Comparison of ENCODE assay signal across 11 mouse cellular contexts in the genomic region with DNA sequence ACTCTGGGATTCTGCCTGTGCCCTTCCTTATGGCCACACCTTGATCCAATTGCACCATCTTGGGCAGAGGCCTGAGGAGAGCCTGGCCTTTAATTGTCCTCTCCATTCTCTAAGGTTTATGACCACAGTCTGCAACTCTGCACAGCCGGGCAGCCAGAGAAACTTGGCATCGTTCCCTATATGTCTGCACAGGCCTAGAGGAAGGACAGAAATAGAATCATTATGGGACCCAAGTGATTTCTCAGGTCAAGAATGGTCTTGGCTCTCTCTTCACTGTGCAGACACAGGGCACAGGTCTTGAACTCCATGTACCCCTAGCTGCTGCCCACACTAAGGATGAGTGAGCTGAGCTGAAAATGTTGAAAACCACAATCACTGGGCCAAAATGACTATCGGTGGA. TPM values are rescaled to one million over a fixed set of nuclear protein-coding genes. Genes with fewer than 3 reads are reported as not detected.
DNase-seq lines count a peak whose midpoint lies in the region; ATAC-seq and TF ChIP-seq lines count a peak whose summit lies in the region.
"Had no signal": no experiment of that assay in that cellular context is flagged by ENCODE, and none has a peak within 500 bp of the region (broad histone marks: within the 10 kb centered on the region; RNA-seq: fewer than 3 reads in every experiment).

No protein-coding gene starts in this region.

- peaks cover 6% of the 10 kb centered on the region; the same call in 1 of the 2 replicates for H3K4me1 ChIP-seq in lung, embryonic 16.5 days (replicated peaks; ENCODE audit: control insufficient read depth, insufficient read depth, low read length)
- H3K4me1 ChIP-seq in lung, adult 2 months (ENCODE audit: control insufficient read depth, insufficient read depth, low read length) = no peaks in the 10 kb centered on the region; the same call in none of the 2 replicates
- H3K4me1 ChIP-seq in kidney, adult 2 months (ENCODE audit: control insufficient read depth, insufficient read depth, low read length) = no peaks in the 10 kb centered on the region
- H3K4me1 ChIP-seq in liver, embryonic 12.5 days = no peaks in the 10 kb centered on the region
- H3K4me1 ChIP-seq: liver, embryonic 13.5 days had no signal

- no peak overlapping the region for H3K4me3 ChIP-seq in lung, embryonic 16.5 days (ENCODE audit: low read length)
- H3K4me3 ChIP-seq in lung, adult 2 months (replicated peaks; ENCODE audit: extremely low read depth, low read depth, low read length) = no peak overlapping the region
- no peak overlapping the region for H3K4me3 ChIP-seq in kidney, adult 2 months (ENCODE audit: insufficient read depth, low read depth, low read length)
- H3K4me3 ChIP-seq in liver, embryonic 12.5 days = no peak overlapping the region
- H3K4me3 ChIP-seq: erythroblast, embryonic 14.5 days; layer of hippocampus, adult 2 months; liver, embryonic 13.5 days had no signal

- H3K36me3 ChIP-seq in lung, embryonic 16.5 days (ENCODE audit: control insufficient read depth, insufficient read depth, low read length) = no peaks in the 10 kb centered on the region
- H3K36me3 ChIP-seq in kidney, adult 2 months (ENCODE audit: control insufficient read depth, insufficient read depth, low read length) = no peaks in the 10 kb centered on the region
- H3K36me3 ChIP-seq in liver, embryonic 12.5 days = no peaks in the 10 kb centered on the region
- H3K36me3 ChIP-seq: liver, embryonic 13.5 days had no signal

- H3K27ac ChIP-seq in lung, embryonic 16.5 days (ENCODE audit: low read length) = peak overlapping the region; percentile 8; the same call in 1 of the 2 replicates
- no peak overlapping the region for H3K27ac ChIP-seq in kidney, adult 2 months (ENCODE audit: insufficient read depth, low read depth, low read length)
- H3K27ac ChIP-seq in liver, embryonic 12.5 days = no peak overlapping the region
- H3K27ac ChIP-seq: layer of hippocampus, adult 2 months; liver, embryonic 13.5 days had no signal

- DNase-seq in cerebellum, postnatal 10 days = peak; percentile 28 to 54
- no peak for DNase-seq in cerebellum, adult 9-11 months
- DNase-seq in lung, adult 2 months = no peak
- DNase-seq in kidney, adult 2 months = peak; percentile 64
- DNase-seq in lung, postnatal 10 days = peak; percentile 47
- DNase-seq in right cerebral cortex, postnatal 36 days (ENCODE audit: low spot score in 2 of 2) = no peak
- DNase-seq: liver, embryonic 13.5 days had no signal

- TF ChIP-seq CTCF in lung, adult 2 months (IDR thresholded peaks at IDR 0.05; ENCODE audit: insufficient read depth, low read length) = no peak
- TF ChIP-seq CTCF in kidney, adult 2 months (conservative IDR thresholded peaks at IDR 0.05; ENCODE audit: insufficient read depth, insufficient read length, low read depth, low read length) = no peak

- H3K4me2 ChIP-seq in lung, embryonic 16.5 days (ENCODE audit: low read depth, low read length) = no peak overlapping the region
- H3K4me2 ChIP-seq in liver, embryonic 12.5 days = no peak overlapping the region
- H3K4me2 ChIP-seq: liver, embryonic 13.5 days had no signal

- 50% methylated on average over 3 of the region's 3 CpGs for WGBS in lung, embryonic 16.5 days
- WGBS in lung, adult 2 months = 31% methylated on average over 3 of the region's 3 CpGs
- WGBS in kidney, adult 2 months = 42% methylated on average over 3 of the region's 3 CpGs
- 73% methylated on average over 3 of the region's 3 CpGs for WGBS in liver, embryonic 12.5 days (ENCODE audit: insufficient replicate concordance)

- no peaks in the 10 kb centered on the region for H3K27me3 ChIP-seq in lung, embryonic 16.5 days (ENCODE audit: control insufficient read depth, insufficient read depth, low read depth, low read length)
- no peaks in the 10 kb centered on the region for H3K27me3 ChIP-seq in kidney, adult 2 months (replicated peaks; ENCODE audit: control insufficient read depth, insufficient read depth, low read length)
- no peaks in the 10 kb centered on the region for H3K27me3 ChIP-seq in liver, embryonic 12.5 days (replicated peaks)
- H3K27me3 ChIP-seq: liver, embryonic 13.5 days had no signal

- no peaks in the 10 kb centered on the region for H3K9me3 ChIP-seq in lung, embryonic 16.5 days (ENCODE audit: control insufficient read depth, low read length)
- no peaks in the 10 kb centered on the region for H3K9me3 ChIP-seq in liver, embryonic 12.5 days (replicated peaks)
- H3K9me3 ChIP-seq: liver, embryonic 13.5 days had no signal

- no peak for TF ChIP-seq POLR2A in lung, adult 2 months (IDR thresholded peaks at IDR 0.05; ENCODE audit: borderline replicate concordance, extremely low read depth, low read depth, low read length)
- TF ChIP-seq POLR2A in kidney, adult 2 months (IDR thresholded peaks at IDR 0.05; ENCODE audit: low read depth, low read length) = no peak

- H3K9ac ChIP-seq in lung, embryonic 16.5 days (ENCODE audit: low read length) = no peak overlapping the region
- no peak overlapping the region for H3K9ac ChIP-seq in liver, embryonic 12.5 days
- H3K9ac ChIP-seq: liver, embryonic 13.5 days had no signal

- peak; percentile 82 for ATAC-seq in lung, embryonic 16.5 days (ENCODE audit: low read depth)
- ATAC-seq in liver, embryonic 12.5 days = no peak

RNA-seq across cellular contexts. Expression of a gene that starts 9.5 kb away (rescaled TPM):
- not detected in 2 replicates for polyA plus RNA-seq in lung, embryonic 16.5 days (2015; fragmentation: Nextera tagmentation; extraction: Ambion mirVana)
- polyA plus RNA-seq in lung, adult 2 months (2012; rRNA removed) = 0.07 TPM in 1 of 2 replicates, not detected in the other
- not detected in 2 replicates for polyA plus RNA-seq in kidney, adult 2 months (2012; rRNA removed)
- polyA plus RNA-seq in liver, embryonic 12.5 days (2016; fragmentation: Nextera tagmentation; extraction: Ambion mirVana) = not detected in 2 replicates
- polyA plus RNA-seq: erythroblast, embryonic 14.5 days; liver, embryonic 13.5 days had no signal

Comparison
In these comparisons a context has a peak if more than half of its experiments do, and no peak if none do; other contexts are left out.
1. DNase-seq: peak in cerebellum, postnatal 10 days (2 of 2), kidney, adult 2 months (single experiment) and lung, postnatal 10 days (single experiment); none in cerebellum, adult 9-11 months (single experiment), lung, adult 2 months (single experiment) and right cerebral cortex, postnatal 36 days (0 of 2).